Mouse (Mus musculus): Measurements from ENCODE around the gene Mink1. TPM values are rescaled to one million over a fixed set of nuclear protein-coding genes. Genes with fewer than 3 reads are reported as not detected.
A peak's percentile ranks its signal among the peaks of the same experiment; 100 is the strongest.

The Mink1 gene
- polyA plus RNA-seq, 1 experiment from 2014 or later = 17.2 TPM

GRCm38 (mm10) chr11:70607611-70608010, 44.9 kb downstream of the Mink1 start:
- peaks cover 100% of the 10 kb centered on the region for H3K36me3 ChIP-seq
- no peaks in the 10 kb centered on the region for H3K9me3 ChIP-seq (replicated peaks)
- WGBS = 96% methylated on average over 9 of the region's 9 CpGs
- H3K4me3 ChIP-seq = no peak overlapping the region
- no peak for DNase-seq (ENCODE audit: low spot score)
- H3K27me3 ChIP-seq (ENCODE audit: low read depth, poor library complexity, severe bottlenecking) = no peaks in the 10 kb centered on the region
- no peak overlapping the region for H3K27ac ChIP-seq
- H3K4me1 ChIP-seq = no peaks in the 10 kb centered on the region

- no peak overlapping the region for H3K4me3 ChIP-seq
- WGBS = 89% methylated on average over 26 of the region's 26 CpGs
- DNase-seq (ENCODE audit: low spot score) = no peak
- H3K4me1 ChIP-seq = no peaks in the 10 kb centered on the region
- 0 out of 2 replicates have a peak overlapping the region, but pooled peaks have one; percentile 20 for H3K27ac ChIP-seq
- H3K27me3 ChIP-seq (ENCODE audit: low read depth, poor library complexity, severe bottlenecking) = no peaks in the 10 kb centered on the region
- H3K36me3 ChIP-seq = peaks cover 100% of the 10 kb centered on the region
- H3K9me3 ChIP-seq (replicated peaks) = no peaks in the 10 kb centered on the region
These were observed 45.8 kb downstream of the Mink1 start for GRCm38 (mm10) chr11:70608381-70609066.

GRCm38 (mm10) chr11:70610752-70611151, 48.1 kb downstream of the Mink1 start:
- 92% methylated on average over 4 of the region's 4 CpGs for WGBS
- Histone ChIP-seq H3K27me3 (ENCODE audit: low read depth, poor library complexity, severe bottlenecking) (peaks cover 6% of the 10 kb centered on the region), H3K27ac (no peak overlapping the region), H3K4me3 (no peak overlapping the region), H3K36me3 (peaks cover 83% of the 10 kb centered on the region), H3K9me3 (replicated peaks) (no peaks in the 10 kb centered on the region), H3K4me1 (peaks cover 13% of the 10 kb centered on the region)
- DNase-seq (ENCODE audit: low spot score) = no peak

GRCm38 (mm10) chr11:70612505-70612904, 49.8 kb downstream of the Mink1 start:
- 78% methylated on average over 7 of the region's 7 CpGs for WGBS
- Histone ChIP-seq H3K9me3 (replicated peaks) (no peaks in the 10 kb centered on the region), H3K36me3 (peaks cover 66% of the 10 kb centered on the region), H3K4me3 (no peak overlapping the region), H3K27ac (no peak overlapping the region), H3K4me1 (peaks cover 17% of the 10 kb centered on the region), H3K27me3 (ENCODE audit: low read depth, poor library complexity, severe bottlenecking) (peaks cover 22% of the 10 kb centered on the region)
- no peak for DNase-seq (ENCODE audit: low spot score)

- no peaks in the 10 kb centered on the region for H3K9me3 ChIP-seq (replicated peaks)
- under 1% methylated on average over 17 of the region's 17 CpGs for WGBS
- peak overlapping the region; percentile 51 for H3K4me3 ChIP-seq
- no peak overlapping the region; the same call in 1 of the 2 replicates for H3K27ac ChIP-seq
- peaks cover 17% of the 10 kb centered on the region for H3K4me1 ChIP-seq
- peaks cover 22% of the 10 kb centered on the region for H3K27me3 ChIP-seq (ENCODE audit: low read depth, poor library complexity, severe bottlenecking)
- peaks cover 40% of the 10 kb centered on the region for H3K36me3 ChIP-seq
- DNase-seq (ENCODE audit: low spot score) = peak; percentile 53
These were observed 52.4 kb downstream of the Mink1 start for GRCm38 (mm10) chr11:70615074-70615473.

- Histone ChIP-seq H3K27me3 (ENCODE audit: low read depth, poor library complexity, severe bottlenecking) (peaks cover 22% of the 10 kb centered on the region), H3K4me3 (peak within 1 kb of the TSS; percentile 51), H3K27ac (no peak within 1 kb of the TSS; the same call in 1 of the 2 replicates), H3K36me3 (peaks cover 35% of the 10 kb centered on the region), H3K9me3 (replicated peaks) (no peaks in the 10 kb centered on the region), H3K4me1 (peaks cover 17% of the 10 kb centered on the region)
- WGBS = 13% methylated on average over 21 of the region's 21 CpGs
- no peak for DNase-seq (ENCODE audit: low spot score)
These were observed 52.9 kb downstream of the Mink1 start, which contains the start of gene 4930544D05Rik for GRCm38 (mm10) chr11:70615516-70616093. Gene 4930544D05Rik (plus strand): TSS chr11:70615848.

- peaks cover 22% of the 10 kb centered on the region for H3K27me3 ChIP-seq (ENCODE audit: low read depth, poor library complexity, severe bottlenecking)
- no peak within 1 kb of the TSS for H3K27ac ChIP-seq
- 29% methylated on average over 1 of the region's 1 CpGs for WGBS
- H3K9me3 ChIP-seq (replicated peaks) = no peaks in the 10 kb centered on the region
- no peak for DNase-seq (ENCODE audit: low spot score)
- H3K4me3 ChIP-seq = no peak within 1 kb of the TSS
- H3K4me1 ChIP-seq = peaks cover 17% of the 10 kb centered on the region
- H3K36me3 ChIP-seq = no peaks in the 10 kb centered on the region
These were observed 56.4 kb downstream of the Mink1 start, which contains the start of gene Chrne for GRCm38 (mm10) chr11:70619101-70619500. Gene Chrne (minus strand): TSS chr11:70619216.

- H3K27me3 ChIP-seq (ENCODE audit: low read depth, poor library complexity, severe bottlenecking) = 0 out of 2 replicates have a peak, but pooled peaks cover under 1% of the 10 kb centered on the region
- no peak for DNase-seq (ENCODE audit: low spot score)
- H3K4me3 ChIP-seq = no peak overlapping the region
- H3K36me3 ChIP-seq = no peaks in the 10 kb centered on the region
- 42% methylated on average over 7 of the region's 7 CpGs for WGBS
- no peak overlapping the region for H3K27ac ChIP-seq
- no peaks in the 10 kb centered on the region for H3K9me3 ChIP-seq (replicated peaks)
- no peaks in the 10 kb centered on the region for H3K4me1 ChIP-seq
These were observed 59.5 kb downstream of the Mink1 start for GRCm38 (mm10) chr11:70621972-70622814.

- H3K27me3 ChIP-seq (ENCODE audit: low read depth, poor library complexity, severe bottlenecking) = no peaks in the 10 kb centered on the region
- DNase-seq (ENCODE audit: low spot score) = no peak
- 84% methylated on average over 10 of the region's 10 CpGs for WGBS
- H3K36me3 ChIP-seq = no peaks in the 10 kb centered on the region
- H3K4me3 ChIP-seq = no peak overlapping the region
- H3K4me1 ChIP-seq = no peaks in the 10 kb centered on the region
- H3K27ac ChIP-seq = no peak overlapping the region
- no peaks in the 10 kb centered on the region for H3K9me3 ChIP-seq (replicated peaks)
These were observed 60.5 kb downstream of the Mink1 start for GRCm38 (mm10) chr11:70623053-70623742.

GRCm38 (mm10) chr11:70625473-70625872, 62.8 kb downstream of the Mink1 start:
- WGBS = 49% methylated on average over 4 of the region's 4 CpGs
- H3K4me3 ChIP-seq = no peak overlapping the region
- no peaks in the 10 kb centered on the region for H3K27me3 ChIP-seq (ENCODE audit: low read depth, poor library complexity, severe bottlenecking)
- no peak overlapping the region for H3K27ac ChIP-seq
- DNase-seq (ENCODE audit: low spot score) = peak; percentile 74
- H3K36me3 ChIP-seq = no peaks in the 10 kb centered on the region
- H3K9me3 ChIP-seq (replicated peaks) = no peaks in the 10 kb centered on the region
- H3K4me1 ChIP-seq = no peaks in the 10 kb centered on the region

- no peaks in the 10 kb centered on the region for H3K9me3 ChIP-seq (replicated peaks)
- H3K4me1 ChIP-seq = no peaks in the 10 kb centered on the region
- H3K27ac ChIP-seq = no peak overlapping the region
- DNase-seq (ENCODE audit: low spot score) = no peak
- 77% methylated on average over 4 of the region's 4 CpGs for WGBS
- H3K36me3 ChIP-seq = no peaks in the 10 kb centered on the region
- H3K27me3 ChIP-seq (ENCODE audit: low read depth, poor library complexity, severe bottlenecking) = no peaks in the 10 kb centered on the region
- no peak overlapping the region for H3K4me3 ChIP-seq
These were observed 64.2 kb downstream of the Mink1 start for GRCm38 (mm10) chr11:70626877-70627276.

- Histone ChIP-seq H3K4me3 (no peak overlapping the region), H3K4me1 (no peaks in the 10 kb centered on the region), H3K9me3 (replicated peaks) (no peaks in the 10 kb centered on the region), H3K27ac (no peak overlapping the region), H3K36me3 (no peaks in the 10 kb centered on the region), H3K27me3 (ENCODE audit: low read depth, poor library complexity, severe bottlenecking) (no peaks in the 10 kb centered on the region)
- 77% methylated on average over 2 of the region's 2 CpGs for WGBS
- DNase-seq (ENCODE audit: low spot score) = no peak
These were observed 65.8 kb downstream of the Mink1 start for GRCm38 (mm10) chr11:70628431-70628830.
